Mouse (Mus musculus) mouse trophoblast stem cell (cell line): ENCODE results near the gene Gm9918.

Experiments
- in situ Hi-C, 2 experiments: fragments of 300-500 bp; cut with MseI, MboI; formaldehyde crosslinking; loops; 2 replicates in 1 of 2; 3 replicates in 1 of 2; pipeline ENCODE4 v1.15.1; 2025

Gene Gm9918

GRCm38 (mm10) chr15:102271441-102271840 is 1.1 kb downstream of the Gm9918 start:
- in situ Hi-C loops, result loop anchor here in 1 of 2 experiments (5.0 kb wide), 1 partner anchor 34 kb away; no protein-coding TSS in a partner anchor

GRCm38 (mm10) chr15:102273982-102274716 is 3.8 kb downstream of the Gm9918 start:
- in situ Hi-C loops, result loop anchor here in 1 of 2 experiments (5.0 kb wide), 1 partner anchor 37 kb away; no protein-coding TSS in a partner anchor

- in situ Hi-C loops, result no loop called here
These were observed 8.3 kb downstream of the Gm9918 start for GRCm38 (mm10) chr15:102278726-102279091.

GRCm38 (mm10) chr15:102279092-102279782 is 8.9 kb downstream of the Gm9918 start, which contains the start of gene Mfsd5:
Gene Mfsd5, plus strand, starts transcription at chr15:102279454.
- in situ Hi-C loops, result no loop called here

- in situ Hi-C loops, result no loop called here
These were observed 9.6 kb downstream of the Gm9918 start for GRCm38 (mm10) chr15:102279783-102280520.

GRCm38 (mm10) chr15:102280623-102281022 is 10.3 kb downstream of the Gm9918 start:
- in situ Hi-C loops, result no loop called here

- in situ Hi-C loops, result no loop called here
These were observed 12.3 kb downstream of the Gm9918 start for GRCm38 (mm10) chr15:102282463-102283292.

- in situ Hi-C loops, result no loop called here
These were observed 13.3 kb downstream of the Gm9918 start for GRCm38 (mm10) chr15:102283648-102284047.

GRCm38 (mm10) chr15:102287395-102287794 is 17.0 kb downstream of the Gm9918 start:
- in situ Hi-C loops, result no loop called here

GRCm38 (mm10) chr15:102295633-102296367 is 25.4 kb downstream of the Gm9918 start, which contains the start of gene Espl1:
Gene Espl1, plus strand, starts transcription at chr15:102296266.
- in situ Hi-C loops, result no loop called here

- in situ Hi-C loops, result no loop called here
These were observed 26.1 kb downstream of the Gm9918 start for GRCm38 (mm10) chr15:102296368-102297006.

- in situ Hi-C loops, result no loop called here
These were observed 32.2 kb downstream of the Gm9918 start for GRCm38 (mm10) chr15:102302542-102302941.

GRCm38 (mm10) chr15:102308717-102309116 is 38.4 kb downstream of the Gm9918 start:
- in situ Hi-C loops, result no loop called here

- in situ Hi-C loops, result no loop called here
These were observed 39.9 kb downstream of the Gm9918 start for GRCm38 (mm10) chr15:102310074-102310845.

GRCm38 (mm10) chr15:102311489-102311888 is 41.1 kb downstream of the Gm9918 start:
- in situ Hi-C loops, result no loop called here

GRCm38 (mm10) chr15:102315292-102315691 is 44.9 kb downstream of the Gm9918 start:
- in situ Hi-C loops, result no loop called here

- in situ Hi-C loops, result no loop called here
These were observed 45.9 kb downstream of the Gm9918 start for GRCm38 (mm10) chr15:102316263-102316662.
